Mouse (Mus musculus): ENCODE measurements at regions not wholly inside any gene's neighbourhood (a gene's known extent, or its start where the extent isn't known, plus 50 kb on each side); places are given as distances from the start of the nearest gene placed in this dataset.

DNA sequence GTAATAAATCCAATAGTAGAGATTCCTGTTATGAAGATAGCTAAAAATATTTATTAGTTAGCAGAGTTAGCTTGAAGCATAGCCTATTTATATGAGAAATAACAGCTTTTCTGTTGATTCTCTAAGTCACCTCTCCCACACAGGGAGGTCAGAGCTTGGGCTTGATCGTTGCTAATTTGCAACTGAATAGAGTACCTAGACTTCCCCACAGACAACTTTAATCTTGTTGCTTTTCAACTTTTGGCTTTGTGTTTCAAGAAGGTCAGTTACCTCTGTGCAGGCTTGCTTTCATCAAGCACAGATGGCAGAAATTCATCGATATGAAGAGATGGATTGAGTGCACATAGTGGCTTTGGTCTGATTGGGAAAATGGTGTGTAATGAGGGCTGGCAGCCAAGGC, 118.9 kb upstream of the Nr2f1 start:
- H3K4me3 ChIP-seq (ENCODE audit: low read depth, low read length) = no peak overlapping the region
- H3K27me3 ChIP-seq (ENCODE audit: control insufficient read depth, insufficient read depth, low read length, poor library complexity, severe bottlenecking) = no peaks in the 10 kb centered on the region
- no peak overlapping the region for H3K9ac ChIP-seq (ENCODE audit: low read depth, poor library complexity, severe bottlenecking)
- no peaks in the 10 kb centered on the region for H3K4me1 ChIP-seq (ENCODE audit: control insufficient read depth, insufficient read depth, low read length)
- no peak overlapping the region for H3K27ac ChIP-seq (ENCODE audit: insufficient read depth, low read length)
- TF ChIP-seq EP300 (IDR thresholded peaks at IDR 0.05; ENCODE audit: insufficient read depth, low read depth, low read length) (no peak), POLR2A (IDR thresholded peaks at IDR 0.05; ENCODE audit: insufficient read depth, low read length) (no peak), CTCF (IDR thresholded peaks at IDR 0.05; ENCODE audit: low read depth, low read length) (no peak)
- no peaks in the 10 kb centered on the region for H3K36me3 ChIP-seq (ENCODE audit: control insufficient read depth, insufficient read depth, low read length, poor library complexity, severe bottlenecking)
- H3K9me3 ChIP-seq (replicated peaks; ENCODE audit: control insufficient read depth, insufficient read depth, low read length, poor library complexity, severe bottlenecking) = peaks cover 14% of the 10 kb centered on the region

DNA sequence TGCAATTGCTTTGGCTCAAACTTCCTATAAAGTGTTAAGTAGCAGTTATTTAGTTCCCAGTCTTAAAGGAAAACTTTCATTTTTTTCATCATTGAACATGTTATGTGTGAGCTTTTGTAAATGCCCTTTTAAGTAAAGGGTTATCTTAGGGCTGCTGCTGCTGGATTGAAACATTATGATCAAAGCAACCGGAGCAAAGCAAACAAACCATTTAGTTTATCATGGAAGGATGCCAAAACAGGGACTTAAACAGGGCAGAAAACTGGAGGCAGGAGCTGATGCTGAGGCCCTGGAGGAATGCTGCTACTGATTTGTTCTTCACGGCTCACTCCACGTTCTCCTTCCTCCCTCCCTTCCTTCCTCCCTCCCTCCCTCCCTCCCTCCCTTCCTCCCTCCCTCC, 111.3 kb upstream of the Nr2f1 start:
- no peak overlapping the region for H3K4me3 ChIP-seq (ENCODE audit: low read depth, low read length)
- TF ChIP-seq POLR2A (IDR thresholded peaks at IDR 0.05; ENCODE audit: insufficient read depth, low read length) (no peak), CTCF (IDR thresholded peaks at IDR 0.05; ENCODE audit: low read depth, low read length) (no peak), EP300 (IDR thresholded peaks at IDR 0.05; ENCODE audit: insufficient read depth, low read depth, low read length) (no peak)

More for the DNA sequence above, 111.3 kb upstream of the Nr2f1 start:
- Histone ChIP-seq H3K27ac (ENCODE audit: insufficient read depth, low read length) (no peak overlapping the region), H3K36me3 (ENCODE audit: control insufficient read depth, insufficient read depth, low read length, poor library complexity, severe bottlenecking) (no peaks in the 10 kb centered on the region), H3K9me3 (replicated peaks; ENCODE audit: control insufficient read depth, insufficient read depth, low read length, poor library complexity, severe bottlenecking) (no peaks in the 10 kb centered on the region), H3K27me3 (ENCODE audit: control insufficient read depth, insufficient read depth, low read length, poor library complexity, severe bottlenecking) (no peaks in the 10 kb centered on the region), H3K9ac (ENCODE audit: low read depth, poor library complexity, severe bottlenecking) (no peak overlapping the region), H3K4me1 (ENCODE audit: control insufficient read depth, insufficient read depth, low read length) (no peaks in the 10 kb centered on the region)

Data from ES-Bruce4 (cell line).